Mouse (Mus musculus): ENCODE data around the gene Rab31.
A peak's percentile ranks its signal among the peaks of the same experiment; 100 is the strongest.

Gene Rab31

GRCm38 (mm10) chr17:65613463-65614412, 158.8 kb downstream of the Rab31 start, which contains the start of gene Vapa:
Vapa (minus strand) TSS chr17:65613555.
- peak; percentile 98 for DNase-seq

GRCm38 (mm10) chr17:65613142-65613462, 159.4 kb downstream of the Rab31 start:
- DNase-seq = no peak

- DNase-seq = peak; percentile 39
Observed at GRCm38 (mm10) chr17:65612391-65613141, 160.0 kb downstream of the Rab31 start.

- no peak for DNase-seq
Observed at GRCm38 (mm10) chr17:65611721-65612120, 160.8 kb downstream of the Rab31 start.

DNA sequence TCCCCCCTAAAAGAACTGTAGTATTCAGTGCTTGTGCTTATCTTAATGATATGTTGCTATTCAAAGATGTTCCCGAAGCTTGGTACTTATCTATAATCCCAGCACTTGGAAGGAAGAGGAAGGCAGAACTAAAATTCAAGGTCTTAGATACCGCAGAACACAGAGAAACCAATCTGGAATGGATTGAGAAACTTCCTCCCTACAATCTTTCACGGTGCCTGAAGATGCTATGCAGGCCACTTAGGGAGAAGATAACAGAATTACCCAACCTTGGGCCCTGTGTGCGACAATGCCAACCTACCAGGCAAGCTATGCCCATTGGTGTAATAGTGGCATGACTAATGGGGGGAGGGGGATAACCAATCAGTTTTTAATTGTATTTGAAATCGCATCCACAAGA, 163.8 kb downstream of the Rab31 start:
- no peak for DNase-seq

- no peak for DNase-seq
Observed at GRCm38 (mm10) chr17:65608312-65608687, 164.3 kb downstream of the Rab31 start.

DNA sequence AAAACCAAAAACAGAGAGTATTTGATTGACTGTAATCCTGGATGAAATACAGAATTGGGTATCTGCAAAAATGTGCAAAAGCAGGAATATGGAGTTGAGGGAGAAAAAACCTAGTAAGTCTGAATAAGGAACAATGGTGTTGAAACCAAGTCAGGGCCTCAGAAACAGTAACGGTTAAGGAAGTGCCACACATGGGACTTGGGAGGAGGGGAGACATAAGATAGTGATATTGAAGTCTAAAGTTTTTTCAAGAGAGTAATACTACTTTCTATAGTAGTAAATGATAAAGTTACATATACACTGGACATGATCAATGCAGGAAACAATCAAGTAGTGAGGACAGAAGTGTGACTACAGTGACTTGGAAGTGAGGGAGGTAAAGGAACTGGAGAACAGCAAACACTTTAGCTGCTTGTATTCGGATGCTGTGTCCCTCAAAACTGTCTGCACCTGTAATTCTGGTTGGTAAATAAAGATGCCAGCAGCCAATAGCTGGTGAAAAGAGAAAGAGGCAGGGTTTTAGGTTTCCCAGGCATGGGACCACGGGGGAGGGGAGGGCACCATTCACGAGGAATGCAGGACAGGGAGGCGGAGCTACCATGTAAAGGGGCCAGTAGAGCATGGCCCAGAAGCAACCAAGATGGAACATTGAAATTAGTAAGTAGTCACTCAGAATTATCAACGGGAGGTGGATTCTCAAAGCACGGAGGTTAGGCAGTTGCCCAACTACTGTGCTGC, 164.8 kb downstream of the Rab31 start:
- no peak for DNase-seq

GRCm38 (mm10) chr17:65606014-65606413, 166.5 kb downstream of the Rab31 start:
- no peak for DNase-seq

DNA sequence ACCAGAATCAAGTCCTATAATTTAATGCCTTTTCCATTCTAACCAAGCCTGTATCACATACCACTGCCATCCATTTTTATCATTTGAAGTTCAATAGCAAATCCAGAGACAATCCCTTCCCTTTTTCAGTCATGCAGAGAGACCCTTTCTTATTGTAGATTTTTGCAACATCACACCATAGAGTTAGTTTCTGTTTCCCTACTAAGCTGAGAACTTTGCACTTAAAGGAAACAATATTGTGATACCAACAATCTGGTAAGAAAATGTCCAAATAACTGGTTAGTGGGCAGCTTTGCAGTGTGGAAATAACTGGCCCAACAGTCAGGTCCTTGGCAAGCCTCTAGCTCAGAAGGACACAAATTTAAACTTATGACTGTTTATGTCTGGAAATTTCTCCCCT, 167.7 kb downstream of the Rab31 start:
- no peak for DNase-seq

GRCm38 (mm10) chr17:65604315-65604714, 168.2 kb downstream of the Rab31 start:
- DNase-seq = no peak

Measured in kidney, adult 11 months (tissue).